Mouse (Mus musculus) testis, adult 2 months (tissue): Measurements from ENCODE around the gene Fosb.

Experiments
- CTCF ChIP-seq: fragments of 200-500 bp; IDR thresholded peaks from 2 replicates; pipeline ENCODE4 v1.5.1; 2012; ENCODE audit warnings: low read depth, mild to moderate bottlenecking, inconsistent platforms, low read length, moderate library complexity; ENCODE audit not compliant: control insufficient read depth, insufficient read depth, insufficient replicate concordance
- POLR2A ChIP-seq: fragments of 200-500 bp; IDR thresholded peaks from 2 replicates; pipeline ENCODE4 v1.6.1; 2012; ENCODE audit warnings: low read depth, mild to moderate bottlenecking, inconsistent platforms, low read length, moderate library complexity; ENCODE audit not compliant: control insufficient read depth

DNA sequence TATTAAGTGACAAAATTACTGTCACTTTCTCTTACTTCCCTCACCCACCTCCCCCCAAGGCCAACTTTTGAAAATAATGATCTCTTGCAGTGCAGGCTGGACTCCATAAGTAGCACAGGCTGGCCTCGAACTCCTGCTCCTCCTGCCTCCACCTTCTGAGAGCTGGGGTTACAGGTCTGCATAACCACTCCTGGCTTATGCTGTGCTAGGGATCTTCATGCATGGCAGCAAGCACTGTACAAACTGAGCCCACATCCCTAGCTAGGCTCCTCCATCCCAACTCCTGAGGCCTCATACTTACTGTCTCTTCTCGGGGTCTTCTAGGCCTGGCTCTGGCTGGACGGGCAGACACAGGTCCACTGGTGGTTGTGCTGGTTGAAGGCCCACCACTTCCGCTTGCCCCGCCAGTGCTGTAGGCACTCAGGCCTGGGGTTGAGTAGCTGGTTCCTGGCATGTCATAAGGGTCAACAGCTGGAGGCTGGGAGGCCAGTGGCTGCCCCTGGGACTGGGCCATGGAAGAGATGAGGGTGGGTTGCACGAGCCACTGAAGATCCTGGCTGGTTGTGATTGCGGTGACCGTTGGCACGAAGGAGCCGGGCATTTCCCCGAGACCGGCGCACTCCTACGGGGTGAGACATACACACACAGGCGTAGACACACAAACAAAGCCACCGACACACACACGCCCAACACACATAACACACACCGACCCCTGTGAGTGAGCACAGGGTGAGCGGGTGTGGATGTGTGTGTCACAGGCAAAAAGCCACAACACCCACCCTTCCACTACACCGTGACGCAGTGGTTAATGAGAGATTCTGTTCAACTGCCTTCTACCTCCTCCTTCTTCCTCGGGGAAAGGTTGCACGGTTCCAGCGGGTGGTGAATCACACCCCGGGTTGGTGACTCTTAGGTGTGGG is 2.8 kb downstream of the Fosb start:
- TF ChIP-seq CTCF (no peak), POLR2A (no peak)
